Mouse (Mus musculus): ENCODE results near the gene Egln1.

Egln1 gene

GRCm38 (mm10) chr8:124910349-124910748, 38.8 kb downstream of the Egln1 start:
- in situ Hi-C loops (cut with MboI; ENCODE audit: low sequenced_read_pairs): no loop called here

- in situ Hi-C loops (cut with MboI; ENCODE audit: low sequenced_read_pairs): no loop called here
These were observed 39.2 kb downstream of the Egln1 start for GRCm38 (mm10) chr8:124909936-124910335.

GRCm38 (mm10) chr8:124905482-124905881, 43.6 kb downstream of the Egln1 start:
- in situ Hi-C loops (cut with MboI; ENCODE audit: low sequenced_read_pairs): no loop called here

- in situ Hi-C loops (cut with MboI; ENCODE audit: low sequenced_read_pairs): no loop called here
These were observed 45.9 kb downstream of the Egln1 start for GRCm38 (mm10) chr8:124903198-124903597.

- in situ Hi-C loops (cut with MboI; ENCODE audit: low sequenced_read_pairs): no loop called here
These were observed 50.7 kb downstream of the Egln1 start for GRCm38 (mm10) chr8:124898251-124898905.

- in situ Hi-C loops (cut with MboI; ENCODE audit: low sequenced_read_pairs): no loop called here
These were observed 51.5 kb downstream of the Egln1 start, which contains the start of the genes Exoc8 and Sprtn for GRCm38 (mm10) chr8:124897386-124898250. Exoc8 (minus strand) TSS chr8:124897705. Sprtn (plus strand) TSS chr8:124897886.

GRCm38 (mm10) chr8:124896632-124897385, 52.3 kb downstream of the Egln1 start:
- in situ Hi-C loops (cut with MboI; ENCODE audit: low sequenced_read_pairs): no loop called here

GRCm38 (mm10) chr8:124896010-124896631, 53.0 kb downstream of the Egln1 start:
- in situ Hi-C loops (cut with MboI; ENCODE audit: low sequenced_read_pairs): no loop called here

GRCm38 (mm10) chr8:124892596-124892995, 56.5 kb downstream of the Egln1 start:
- in situ Hi-C loops (cut with MboI; ENCODE audit: low sequenced_read_pairs): no loop called here

GRCm38 (mm10) chr8:124888385-124888784, 60.7 kb downstream of the Egln1 start:
- in situ Hi-C loops (cut with MboI; ENCODE audit: low sequenced_read_pairs): no loop called here

- in situ Hi-C loops (cut with MboI; ENCODE audit: low sequenced_read_pairs): no loop called here
These were observed 70.1 kb downstream of the Egln1 start for GRCm38 (mm10) chr8:124878946-124879526.

- in situ Hi-C loops (cut with MboI; ENCODE audit: low sequenced_read_pairs): no loop called here
These were observed 71.0 kb downstream of the Egln1 start for GRCm38 (mm10) chr8:124878141-124878540.

- in situ Hi-C loops (cut with MboI; ENCODE audit: low sequenced_read_pairs): no loop called here
These were observed 76.4 kb downstream of the Egln1 start for GRCm38 (mm10) chr8:124872690-124873089.

- in situ Hi-C loops (cut with MboI; ENCODE audit: low sequenced_read_pairs): no loop called here
These were observed 77.0 kb downstream of the Egln1 start for GRCm38 (mm10) chr8:124872081-124872480.

GRCm38 (mm10) chr8:124871474-124871873, 77.7 kb downstream of the Egln1 start:
- in situ Hi-C loops (cut with MboI; ENCODE audit: low sequenced_read_pairs): no loop called here

- in situ Hi-C loops (cut with MboI; ENCODE audit: low sequenced_read_pairs): no loop called here
These were observed 79.4 kb downstream of the Egln1 start for GRCm38 (mm10) chr8:124869708-124870107.

- in situ Hi-C loops (cut with MboI; ENCODE audit: low sequenced_read_pairs): no loop called here
These were observed 82.0 kb downstream of the Egln1 start for GRCm38 (mm10) chr8:124867126-124867525.

GRCm38 (mm10) chr8:124866669-124867068, 82.5 kb downstream of the Egln1 start:
- in situ Hi-C loops (cut with MboI; ENCODE audit: low sequenced_read_pairs): no loop called here

- in situ Hi-C loops (cut with MboI; ENCODE audit: low sequenced_read_pairs): no loop called here
These were observed 85.4 kb downstream of the Egln1 start for GRCm38 (mm10) chr8:124863729-124864128.

GRCm38 (mm10) chr8:124863163-124863677, 85.9 kb downstream of the Egln1 start:
- in situ Hi-C loops (cut with MboI; ENCODE audit: low sequenced_read_pairs): no loop called here

Data from CH12F3 (cell line).